Mouse (Mus musculus) adrenal gland, adult 18-20 months (tissue): ENCODE results near the gene Tm2d3. TPM values are rescaled to one million over a fixed set of nuclear protein-coding genes. Genes with fewer than 3 reads are reported as not detected.

Experiments
- DNase-seq, 2 experiments: peaks; one replicate each; pipeline ENCODE4 v3.0.0; 2021 to 2022; ENCODE audit warnings: low spot score in 2 of 2
- total RNA-seq, 2 experiments: library from RNA; stranded (reverse); gene quantifications; 1 replicate in 1 of 2; 2 replicates in 1 of 2; pipeline ENCODE4 v1.2.3; 2021

Tm2d3 gene
- total RNA-seq, 2 experiments from 2014 or later, result 62.5 to 66.5 TPM

DNA sequence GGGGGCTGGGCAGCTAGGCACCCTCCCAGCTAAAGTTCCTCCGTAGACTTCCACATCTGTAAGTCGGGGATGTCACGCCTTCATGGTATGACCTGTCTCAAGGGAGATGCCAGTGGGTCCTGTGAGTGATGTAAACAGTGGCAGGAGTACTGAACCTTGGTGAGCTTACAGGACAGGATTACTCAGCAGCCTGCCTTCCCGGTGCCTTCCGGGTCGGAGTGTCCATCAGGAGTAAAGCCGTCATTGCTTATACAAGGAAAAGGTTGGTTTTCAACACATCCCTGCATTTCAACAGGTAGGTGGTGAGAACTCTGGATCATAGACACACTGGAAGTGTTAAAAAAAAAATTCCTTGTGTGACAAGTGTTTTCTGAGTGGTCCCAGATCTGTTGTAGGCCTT, 11.1 kb downstream of the Tm2d3 start:
- no peak for DNase-seq

DNA sequence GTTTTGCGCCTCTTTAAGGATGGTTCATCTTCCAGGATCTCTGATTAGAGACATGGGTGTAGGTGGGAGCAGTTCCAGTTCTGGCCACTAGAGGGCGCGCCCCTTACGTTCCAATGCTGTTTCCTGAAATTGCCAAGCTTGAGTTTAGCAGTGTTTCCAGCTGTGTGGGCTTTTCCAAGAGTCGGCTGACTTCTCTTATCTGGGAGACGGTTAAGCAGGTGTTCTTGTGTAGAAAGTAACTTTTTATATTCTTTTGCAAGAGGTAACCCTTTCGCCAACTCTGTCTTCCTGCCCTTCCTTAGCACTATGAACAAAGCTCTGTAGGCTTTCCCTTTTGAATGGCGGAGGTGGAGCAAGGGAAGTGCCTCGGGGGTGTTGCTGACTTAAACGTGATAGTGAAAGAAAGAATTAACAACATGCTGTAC, 13.9 kb downstream of the Tm2d3 start:
- peak; percentile 83 to 85 for DNase-seq

DNA sequence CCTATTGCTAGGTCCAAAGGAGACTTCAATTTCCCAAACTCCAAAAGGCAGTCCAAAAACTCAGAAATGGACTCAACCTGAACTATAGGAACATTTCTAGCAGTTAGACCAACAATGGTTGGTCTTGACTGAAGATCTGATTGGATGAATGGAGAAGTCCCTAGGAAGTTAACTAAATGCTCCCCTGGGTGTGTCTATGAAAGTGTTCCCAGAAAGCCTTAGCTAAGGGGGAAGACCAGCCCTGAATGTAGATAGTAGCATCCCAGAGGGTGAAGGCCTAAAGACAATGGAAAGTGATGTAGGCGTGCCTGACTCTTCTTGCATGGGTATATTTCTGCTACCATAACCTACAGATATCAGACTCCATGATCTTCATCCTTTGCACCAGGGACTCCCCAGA, 17.5 kb downstream of the Tm2d3 start:
- DNase-seq, result no peak

DNA sequence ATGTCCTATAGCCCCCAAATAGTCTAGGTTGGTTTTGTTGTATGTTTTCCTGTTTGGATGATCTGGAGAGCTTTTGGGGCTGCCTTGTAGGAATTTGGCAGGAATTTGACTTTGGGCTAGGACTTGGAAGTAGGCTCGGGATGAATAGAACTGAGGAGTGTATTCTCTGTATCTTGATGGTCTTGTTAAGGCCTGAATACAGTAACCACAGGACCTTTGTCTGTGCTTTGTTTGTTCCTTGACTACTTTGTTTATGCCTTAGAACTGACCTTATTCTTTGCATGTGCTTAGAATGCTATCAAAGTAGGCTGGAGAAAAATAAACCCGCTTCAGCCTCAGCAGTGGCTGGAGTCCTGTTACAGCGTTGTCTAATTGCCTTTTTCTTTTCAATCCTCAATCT, 19.3 kb downstream of the Tm2d3 start:
- DNase-seq, result no peak

DNA sequence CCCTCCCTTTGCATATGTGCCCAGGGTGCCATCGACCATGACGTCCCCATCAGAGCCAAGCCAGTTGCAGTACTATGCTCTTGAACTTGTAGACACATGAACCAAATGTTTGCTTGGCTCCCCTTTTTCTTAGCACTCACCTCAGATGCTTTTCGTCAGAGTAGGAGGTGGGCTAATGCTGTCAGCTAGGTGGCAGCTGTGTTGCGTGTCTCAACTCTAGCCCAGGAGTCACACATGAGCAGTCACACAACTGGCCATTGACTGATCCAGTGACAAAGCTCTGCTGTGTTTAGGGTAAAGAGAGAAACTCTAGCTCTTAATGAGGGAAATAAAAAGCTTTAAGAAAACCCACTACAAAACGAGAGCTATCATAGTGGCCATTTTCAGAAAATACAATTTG, 22.8 kb downstream of the Tm2d3 start:
- DNase-seq, result no peak

DNA sequence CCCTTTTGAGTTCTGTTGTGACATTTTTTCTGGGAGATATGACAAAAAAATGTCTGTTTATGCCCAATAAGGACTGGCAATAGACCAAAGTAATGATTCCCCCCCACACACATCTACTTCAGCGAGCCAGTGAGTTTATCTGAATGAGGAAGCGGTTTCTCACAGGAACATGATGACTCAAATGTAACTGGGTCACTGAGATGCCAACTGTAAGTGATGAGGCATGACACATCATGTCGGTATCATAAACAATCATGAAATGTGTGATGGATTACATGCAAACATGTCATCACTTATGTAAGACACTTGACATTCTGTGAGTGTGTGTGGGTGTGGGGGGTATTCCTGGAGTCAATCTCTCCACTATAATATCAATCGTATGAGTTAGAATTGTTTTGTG, 23.3 kb downstream of the Tm2d3 start:
- DNase-seq, result no peak

DNA sequence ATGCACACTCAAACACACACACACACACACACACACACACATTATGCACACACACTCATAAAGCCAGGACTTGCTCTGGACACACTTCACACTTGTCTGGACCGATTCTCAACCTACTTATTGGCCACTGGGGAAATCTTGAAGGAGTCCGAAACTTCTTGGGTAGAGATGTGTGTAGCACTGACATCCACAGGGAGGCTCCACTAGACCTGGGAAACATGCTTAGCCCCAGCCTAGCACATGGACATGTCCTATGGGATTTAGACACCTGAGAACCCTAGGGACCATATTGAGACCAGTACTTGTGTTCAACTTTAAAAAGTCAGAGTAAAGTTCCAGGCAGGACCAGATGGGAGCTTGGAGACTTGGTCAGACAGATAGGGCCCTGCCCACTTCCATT, 43.1 kb downstream of the Tm2d3 start:
- no peak for DNase-seq

DNA sequence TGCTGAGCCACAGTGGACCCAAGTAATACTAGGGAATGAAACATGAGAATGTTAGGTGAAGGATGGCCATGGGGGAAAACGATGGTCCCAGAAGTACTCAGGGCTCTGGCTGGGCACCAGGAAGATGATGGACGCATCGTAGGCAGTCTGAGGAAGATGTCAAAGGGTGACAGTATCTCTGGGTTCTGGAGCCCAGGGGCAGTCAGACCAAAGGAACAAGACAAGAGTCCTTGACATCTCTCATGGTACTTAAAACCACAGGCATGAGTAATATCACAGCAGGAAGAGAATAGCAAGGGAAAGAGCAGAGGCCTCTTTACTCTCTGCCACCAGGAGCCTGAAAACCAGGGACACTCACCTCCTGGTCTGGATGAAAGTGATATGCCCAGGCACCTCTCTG, 44.3 kb downstream of the Tm2d3 start:
- DNase-seq, result no peak

DNA sequence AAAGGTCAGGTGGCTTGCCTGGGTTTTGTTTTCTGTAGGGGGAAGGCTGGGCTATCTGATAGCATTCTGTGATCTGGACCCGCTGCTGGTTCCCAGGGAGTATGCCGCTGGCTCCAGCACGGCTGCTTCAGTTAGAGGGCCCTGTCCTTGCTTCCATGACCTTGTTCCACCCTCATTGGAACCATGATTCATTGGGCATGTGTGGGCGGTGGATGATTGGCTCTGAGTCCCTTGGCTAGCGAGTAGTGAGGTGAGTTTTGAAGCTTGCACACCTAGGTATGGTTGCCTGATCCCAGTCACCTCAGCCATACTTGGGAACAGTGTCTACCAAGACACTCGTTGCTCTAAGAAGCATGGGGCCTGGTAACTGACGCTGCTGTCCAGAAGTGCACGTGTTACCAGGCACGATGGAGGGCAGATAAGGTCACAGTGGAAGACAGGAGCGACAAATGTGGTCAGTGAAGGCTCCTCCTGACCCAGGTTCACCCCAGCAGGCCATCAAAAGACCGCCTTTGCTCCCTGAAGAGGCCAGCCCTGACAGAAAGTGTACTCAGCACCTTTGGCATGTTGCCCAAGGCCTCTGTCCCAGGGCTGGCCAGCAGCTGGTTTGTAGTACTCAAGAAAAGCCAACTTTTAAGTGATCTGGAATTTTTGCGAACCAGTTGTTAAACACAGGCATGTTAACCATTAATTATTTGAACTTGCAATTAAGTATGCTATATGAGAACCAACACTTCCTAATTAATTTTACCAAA, 46.5 kb downstream of the Tm2d3 start:
- peak; percentile 66 to 73 for DNase-seq

DNA sequence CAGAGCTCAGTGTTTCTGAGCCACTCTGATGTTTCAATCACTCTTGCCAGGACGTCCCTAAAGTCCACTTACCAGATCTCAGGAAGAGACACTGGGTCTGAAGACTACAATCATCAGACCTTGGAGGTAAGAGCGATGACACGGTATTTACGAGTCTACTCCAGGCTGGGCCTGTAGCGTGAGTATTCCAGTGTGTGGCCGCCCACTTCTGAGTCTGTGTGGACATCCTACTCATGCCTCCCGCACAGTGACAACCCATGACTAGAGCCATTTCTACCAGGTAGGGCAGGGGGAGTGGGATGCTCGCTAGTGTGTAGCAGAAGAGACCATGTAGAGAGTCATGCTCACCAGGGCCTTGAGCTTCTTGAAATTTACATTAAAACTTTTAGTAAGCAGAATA, 51.9 kb downstream of the Tm2d3 start:
- no peak for DNase-seq

DNA sequence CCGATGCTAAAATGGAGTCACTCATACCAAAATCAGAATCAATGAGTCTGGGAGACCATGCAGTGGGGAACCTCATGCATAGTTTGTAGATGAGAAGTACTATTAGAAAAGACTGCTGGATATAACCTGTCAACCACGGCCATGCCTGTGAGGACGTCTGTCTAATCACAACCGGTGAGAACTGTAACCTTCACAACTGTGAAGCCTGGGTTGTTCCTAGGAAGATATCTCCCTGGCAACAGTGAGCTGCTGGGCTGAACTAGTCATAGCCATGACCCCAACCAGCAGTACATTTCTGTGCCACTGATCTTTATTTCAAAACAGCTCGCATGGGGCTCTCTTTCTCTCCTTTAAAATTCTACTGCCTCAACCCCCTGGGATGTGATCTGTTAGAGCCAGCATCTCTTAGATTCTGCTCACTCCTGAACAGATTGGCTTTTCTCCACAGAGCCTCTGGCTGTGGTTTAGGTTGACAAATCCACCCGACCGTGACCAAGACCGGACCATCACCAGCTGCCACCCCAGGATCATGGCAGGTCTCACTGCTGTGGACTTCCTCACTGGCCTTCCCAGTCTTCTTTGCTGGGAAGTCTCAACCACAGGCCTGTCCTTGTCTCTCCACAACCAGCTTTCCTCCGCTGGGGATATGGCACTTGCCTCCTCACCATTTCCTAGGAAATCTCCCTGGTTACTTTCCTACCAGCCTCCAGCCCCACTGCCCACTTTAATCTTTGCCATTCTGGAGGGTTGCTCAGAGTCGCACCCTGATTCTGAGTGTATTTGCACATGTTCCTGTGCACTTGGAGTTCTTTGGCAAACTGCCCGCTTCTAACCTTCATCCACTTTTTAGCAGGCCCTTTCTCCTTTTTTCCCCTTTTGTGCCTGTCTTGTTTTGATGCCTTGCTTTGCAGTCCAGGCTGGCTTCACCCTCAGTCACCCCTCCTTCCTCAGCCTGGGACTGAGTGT, 57.3 kb downstream of the Tm2d3 start:
- no peak for DNase-seq

Other genes starting within 250 kb of the Tm2d3 start
- gene Tjp1, start 163.4 kb upstream of the Tm2d3 start, total RNA-seq, result 10 to 100 TPM; 62.4 to 78.5 TPM
- gene Tarsl2, start 46.3 kb upstream of the Tm2d3 start, total RNA-seq, result 10 to 100 TPM; 12.7 to 18.1 TPM
- 10 to 100 TPM; 20.1 to 32.2 TPM for gene Pcsk6, start 170.6 kb downstream of the Tm2d3 start, total RNA-seq